Mouse (Mus musculus) megakaryocyte, embryonic 14.5 days (primary cell): ENCODE results near the gene Sema5b. TPM values are rescaled to one million over a fixed set of nuclear protein-coding genes. Genes with fewer than 3 reads are reported as not detected.

Experiments used
- H3K27me3 ChIP-seq: replicated peaks from 2 replicates; pipeline ENCODE3; 2012; ENCODE audit warnings: inconsistent platforms
- H3K36me3 ChIP-seq: replicated peaks from 2 replicates; pipeline ENCODE3; 2012; ENCODE audit warnings: low read length, inconsistent platforms, mixed read lengths
- H3K4me1 ChIP-seq: 2 replicates; pipeline ENCODE4 v1.6.1; 2012; ENCODE audit warnings: inconsistent platforms
- H3K4me3 ChIP-seq: replicated peaks from 2 replicates; pipeline ENCODE3; 2012; ENCODE audit warnings: moderate library complexity, mild to moderate bottlenecking, inconsistent platforms
- H3K9me3 ChIP-seq: 2 replicates; pipeline ENCODE4 v1.6.1; 2012; ENCODE audit warnings: inconsistent platforms
- FLI1 ChIP-seq: IDR thresholded peaks from 2 replicates; pipeline ENCODE4 v1.6.1; 2012; ENCODE audit warnings: low read length, inconsistent platforms, mixed read lengths
- GATA1 ChIP-seq: IDR thresholded peaks from 3 replicates; pipeline ENCODE4 v1.6.1; 2012; ENCODE audit warnings: mixed read lengths, low read length, inconsistent platforms, borderline replicate concordance
- polyA plus RNA-seq: library from polyadenylated mRNA; stranded (reverse); fragments of >175 nt; gene quantifications from 2 replicates; pipeline ENCODE4 v1.2.3, GENCODE M21; 2012; ENCODE audit warnings: low replicate concordance; ENCODE audit not compliant: insufficient read depth

Gene Sema5b
- polyA plus RNA-seq, 1 experiment, result not detected

- Histone ChIP-seq H3K4me3 (no peak overlapping the region), H3K4me1 (no peaks in the 10 kb centered on the region), H3K27me3 (peaks cover 44% of the 10 kb centered on the region), H3K9me3 (no peaks in the 10 kb centered on the region), H3K36me3 (no peaks in the 10 kb centered on the region)
- no peak for TF ChIP-seq GATA1
- TF ChIP-seq FLI1, result no peak
These were observed 87.2 kb downstream of the Sema5b start for GRCm38 (mm10) chr16:35627992-35628607.

GRCm38 (mm10) chr16:35630470-35631183 lies 89.7 kb downstream of the Sema5b start:
- Histone ChIP-seq H3K4me3 (no peak overlapping the region), H3K36me3 (no peaks in the 10 kb centered on the region), H3K4me1 (no peaks in the 10 kb centered on the region), H3K9me3 (no peaks in the 10 kb centered on the region), H3K27me3 (peaks cover 34% of the 10 kb centered on the region)
- no peak for TF ChIP-seq FLI1

GRCm38 (mm10) chr16:35633058-35633457 lies 92.1 kb downstream of the Sema5b start:
- no peak for TF ChIP-seq GATA1
- no peak for TF ChIP-seq FLI1
- no peaks in the 10 kb centered on the region for H3K36me3 ChIP-seq
- no peak overlapping the region for H3K4me3 ChIP-seq
- no peaks in the 10 kb centered on the region for H3K4me1 ChIP-seq
- H3K27me3 ChIP-seq, result peaks cover 40% of the 10 kb centered on the region
- H3K9me3 ChIP-seq, result no peaks in the 10 kb centered on the region

- Histone ChIP-seq H3K9me3 (no peaks in the 10 kb centered on the region), H3K4me3 (no peak overlapping the region), H3K4me1 (no peaks in the 10 kb centered on the region), H3K27me3 (peaks cover 34% of the 10 kb centered on the region), H3K36me3 (no peaks in the 10 kb centered on the region)
- TF ChIP-seq GATA1 (no peak), FLI1 (no peak)
These were observed 94.0 kb downstream of the Sema5b start for GRCm38 (mm10) chr16:35634971-35635370.

GRCm38 (mm10) chr16:35639505-35639904 lies 98.6 kb downstream of the Sema5b start:
- Histone ChIP-seq H3K4me1 (no peaks in the 10 kb centered on the region), H3K9me3 (no peaks in the 10 kb centered on the region), H3K27me3 (peaks cover 17% of the 10 kb centered on the region), H3K4me3 (no peak overlapping the region), H3K36me3 (no peaks in the 10 kb centered on the region)
- TF ChIP-seq GATA1, result no peak
- no peak for TF ChIP-seq FLI1

- Histone ChIP-seq H3K9me3 (no peaks in the 10 kb centered on the region), H3K4me3 (no peak overlapping the region), H3K4me1 (no peaks in the 10 kb centered on the region), H3K36me3 (no peaks in the 10 kb centered on the region), H3K27me3 (peaks cover 36% of the 10 kb centered on the region)
- TF ChIP-seq FLI1 (no peak), GATA1 (no peak)
These were observed 107.9 kb downstream of the Sema5b start for GRCm38 (mm10) chr16:35648862-35649261.

- H3K27me3 ChIP-seq, result peaks cover 32% of the 10 kb centered on the region
- no peaks in the 10 kb centered on the region for H3K36me3 ChIP-seq
- H3K9me3 ChIP-seq, result no peaks in the 10 kb centered on the region
- TF ChIP-seq GATA1 (no peak), FLI1 (no peak)
- H3K4me1 ChIP-seq, result no peaks in the 10 kb centered on the region
- no peak overlapping the region for H3K4me3 ChIP-seq
These were observed 111.3 kb downstream of the Sema5b start for GRCm38 (mm10) chr16:35652206-35652605.

- no peak overlapping the region for H3K4me3 ChIP-seq
- H3K27me3 ChIP-seq, result peaks cover 30% of the 10 kb centered on the region
- H3K4me1 ChIP-seq, result no peaks in the 10 kb centered on the region
- no peaks in the 10 kb centered on the region for H3K9me3 ChIP-seq
- no peaks in the 10 kb centered on the region for H3K36me3 ChIP-seq
- TF ChIP-seq GATA1 (no peak), FLI1 (no peak)
These were observed 111.8 kb downstream of the Sema5b start for GRCm38 (mm10) chr16:35652706-35653105.

- TF ChIP-seq GATA1 (no peak), FLI1 (no peak)
- Histone ChIP-seq H3K4me1 (no peaks in the 10 kb centered on the region), H3K9me3 (no peaks in the 10 kb centered on the region), H3K4me3 (no peak overlapping the region), H3K36me3 (no peaks in the 10 kb centered on the region), H3K27me3 (peaks cover 36% of the 10 kb centered on the region)
These were observed 113.0 kb downstream of the Sema5b start for GRCm38 (mm10) chr16:35653951-35654350.

GRCm38 (mm10) chr16:35660222-35660621 lies 119.3 kb downstream of the Sema5b start:
- H3K36me3 ChIP-seq, result no peaks in the 10 kb centered on the region
- peak overlapping the region; percentile 38 for H3K4me3 ChIP-seq
- H3K27me3 ChIP-seq, result peaks cover 55% of the 10 kb centered on the region
- peaks cover 12% of the 10 kb centered on the region; the same call in 1 of the 2 replicates for H3K9me3 ChIP-seq
- H3K4me1 ChIP-seq, result peaks cover 5% of the 10 kb centered on the region; the same call in 1 of the 2 replicates
- TF ChIP-seq FLI1, result no peak
- TF ChIP-seq GATA1, result no peak
